Mouse (Mus musculus): ENCODE results near the gene Tmeff1.

DNA sequence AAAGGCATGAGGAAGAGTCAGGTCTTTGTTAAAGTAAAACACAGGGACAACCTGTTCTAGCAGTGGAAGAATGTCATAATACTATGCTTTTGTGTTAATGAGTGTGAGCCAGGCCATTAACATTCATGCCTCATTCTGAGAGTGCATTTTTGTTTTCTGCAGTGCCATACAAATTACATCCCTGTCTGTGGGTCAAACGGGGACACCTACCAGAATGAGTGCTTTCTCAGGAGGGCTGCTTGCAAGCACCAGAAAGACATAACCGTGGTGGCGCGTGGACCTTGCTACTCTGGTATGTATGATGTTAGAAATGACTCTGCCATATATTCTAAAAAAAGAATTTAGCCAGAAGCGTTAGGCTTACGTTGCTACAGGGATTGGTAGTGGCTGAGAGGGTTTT lies 25.3 kb downstream of the Tmeff1 start:
- no peak for TF ChIP-seq CTCF (IDR thresholded peaks at IDR 0.05; ENCODE audit: low read depth)
- TF ChIP-seq EP300 (IDR thresholded peaks at IDR 0.05; ENCODE audit: low read depth): no peak
